Mouse (Mus musculus) cerebellum, adult 9-11 months (tissue): ENCODE data around the gene Slc40a1.

Experiments used
- DNase-seq: peaks from one replicate; pipeline ENCODE4 v3.0.0; 2022

The Slc40a1 gene

GRCm38 (mm10) chr1:45882076-45882475, 44.2 kb downstream of the Slc40a1 start:
- DNase-seq: no peak

- DNase-seq: no peak
These were observed 45.0 kb downstream of the Slc40a1 start for GRCm38 (mm10) chr1:45881228-45881832.

GRCm38 (mm10) chr1:45877463-45877862, 48.9 kb downstream of the Slc40a1 start:
- DNase-seq: no peak

GRCm38 (mm10) chr1:45876450-45877198, 49.7 kb downstream of the Slc40a1 start:
- no peak for DNase-seq

GRCm38 (mm10) chr1:45875640-45876039, 50.7 kb downstream of the Slc40a1 start:
- DNase-seq: no peak

GRCm38 (mm10) chr1:45873250-45873649, 53.1 kb downstream of the Slc40a1 start:
- no peak for DNase-seq

GRCm38 (mm10) chr1:45868479-45869137, 57.7 kb downstream of the Slc40a1 start:
- no peak for DNase-seq

GRCm38 (mm10) chr1:45868050-45868449, 58.3 kb downstream of the Slc40a1 start:
- DNase-seq: no peak

- no peak for DNase-seq
These were observed 59.9 kb downstream of the Slc40a1 start for GRCm38 (mm10) chr1:45866288-45867018.

GRCm38 (mm10) chr1:45865727-45866126, 60.6 kb downstream of the Slc40a1 start:
- no peak for DNase-seq

GRCm38 (mm10) chr1:45865316-45865715, 61.0 kb downstream of the Slc40a1 start:
- DNase-seq: no peak

- DNase-seq: no peak
These were observed 61.7 kb downstream of the Slc40a1 start for GRCm38 (mm10) chr1:45864564-45865014.

- no peak for DNase-seq
These were observed 62.7 kb downstream of the Slc40a1 start for GRCm38 (mm10) chr1:45863641-45864040.

GRCm38 (mm10) chr1:45861162-45861561, 65.2 kb downstream of the Slc40a1 start:
- DNase-seq: no peak

- DNase-seq: no peak
These were observed 66.0 kb downstream of the Slc40a1 start for GRCm38 (mm10) chr1:45860349-45860748.
